Mouse (Mus musculus): ENCODE results near the gene Pcnt. TPM values are rescaled to one million over a fixed set of nuclear protein-coding genes. Genes with fewer than 3 reads are reported as not detected.

The Pcnt gene
- total RNA-seq, 2 experiments from 2014 or later = 68.0 to 78.4 TPM

GRCm38 (mm10) chr10:76448851-76449250 lies 6.3 kb upstream of the Pcnt start, which contains the start of gene 2610028H24Rik:
TSS of gene 2610028H24Rik (plus strand) at chr10:76449081.
- no peak for TF ChIP-seq CTCF (IDR thresholded peaks at IDR 0.05)
- intact Hi-C loops (cut with DNase I) = no loop called here
- no peak for DNase-seq
- Histone ChIP-seq H3K27ac (peak within 1 kb of the TSS; percentile 89), H3K4me3 (no peak within 1 kb of the TSS; the same call in 1 of the 2 replicates)

GRCm38 (mm10) chr10:76447406-76448229 lies 5.0 kb upstream of the Pcnt start:
- intact Hi-C loops (cut with DNase I) = no loop called here
- Histone ChIP-seq H3K4me3 (peak overlapping the region; percentile 5; the same call in 1 of the 2 replicates), H3K27ac (peak overlapping the region; percentile 89)
- peak; percentile 75 for DNase-seq
- TF ChIP-seq CTCF (IDR thresholded peaks at IDR 0.05) = no peak

GRCm38 (mm10) chr10:76445996-76446681 lies 3.6 kb upstream of the Pcnt start:
- TF ChIP-seq CTCF (IDR thresholded peaks at IDR 0.05) = no peak
- Histone ChIP-seq H3K27ac (peak overlapping the region; percentile 89), H3K4me3 (no peak overlapping the region)
- DNase-seq = no peak
- intact Hi-C loops (cut with DNase I) = no loop called here

GRCm38 (mm10) chr10:76440281-76440680 lies 2.3 kb downstream of the Pcnt start, which contains the start of gene AC141477.1:
TSS of gene AC141477.1 (minus strand) at chr10:76440444.
- no peak for TF ChIP-seq CTCF (IDR thresholded peaks at IDR 0.05)
- intact Hi-C loops (cut with DNase I) = no loop called here
- H3K4me3 ChIP-seq = no peak within 1 kb of the TSS
- no peak for DNase-seq
- H3K27ac ChIP-seq = no peak within 1 kb of the TSS

GRCm38 (mm10) chr10:76439107-76439890 lies 3.3 kb downstream of the Pcnt start:
- no peak for DNase-seq
- intact Hi-C loops (cut with DNase I) = no loop called here
- H3K4me3 ChIP-seq = no peak overlapping the region
- TF ChIP-seq CTCF (IDR thresholded peaks at IDR 0.05) = no peak
- no peak overlapping the region for H3K27ac ChIP-seq

- no peak for TF ChIP-seq CTCF (IDR thresholded peaks at IDR 0.05)
- DNase-seq = no peak
- Histone ChIP-seq H3K4me3 (no peak overlapping the region), H3K27ac (no peak overlapping the region)
- intact Hi-C loops (cut with DNase I) = no loop called here
These were observed 8.7 kb downstream of the Pcnt start for GRCm38 (mm10) chr10:76433925-76434324.

GRCm38 (mm10) chr10:76425674-76426073 lies 16.9 kb downstream of the Pcnt start:
- intact Hi-C loops (cut with DNase I) = no loop called here
- no peak for TF ChIP-seq CTCF (IDR thresholded peaks at IDR 0.05)
- Histone ChIP-seq H3K4me3 (no peak overlapping the region), H3K27ac (no peak overlapping the region)
- DNase-seq = no peak

GRCm38 (mm10) chr10:76416811-76417210 lies 25.8 kb downstream of the Pcnt start:
- peak overlapping the region; percentile 94 for H3K27ac ChIP-seq
- peak overlapping the region; percentile 74 for H3K4me3 ChIP-seq
- DNase-seq = peak; percentile 92
- intact Hi-C loops (cut with DNase I) = no loop called here
- TF ChIP-seq CTCF (IDR thresholded peaks at IDR 0.05) = no peak

GRCm38 (mm10) chr10:76408520-76408919 lies 34.1 kb downstream of the Pcnt start:
- intact Hi-C loops (cut with DNase I) = no loop called here
- no peak for DNase-seq
- TF ChIP-seq CTCF (IDR thresholded peaks at IDR 0.05) = no peak
- Histone ChIP-seq H3K27ac (no peak overlapping the region), H3K4me3 (no peak overlapping the region)

- peak; percentile 79 for DNase-seq
- peak overlapping the region; percentile 78 for H3K27ac ChIP-seq
- no peak overlapping the region for H3K4me3 ChIP-seq
- intact Hi-C loops (cut with DNase I) = no loop called here
- TF ChIP-seq CTCF (IDR thresholded peaks at IDR 0.05) = no peak
These were observed 50.0 kb downstream of the Pcnt start for GRCm38 (mm10) chr10:76392596-76392995.

GRCm38 (mm10) chr10:76391786-76392185 lies 50.8 kb downstream of the Pcnt start:
- no peak overlapping the region for H3K4me3 ChIP-seq
- TF ChIP-seq CTCF (IDR thresholded peaks at IDR 0.05) = peak; percentile 78

GRCm38 (mm10) chr10:76391166-76391565 lies 51.4 kb downstream of the Pcnt start:
- Histone ChIP-seq H3K27ac (peak overlapping the region; percentile 78), H3K4me3 (no peak overlapping the region)
- intact Hi-C loops (cut with DNase I) = no loop called here
- peak; percentile 57 for DNase-seq
- TF ChIP-seq CTCF (IDR thresholded peaks at IDR 0.05) = no peak

More at GRCm38 (mm10) chr10:76391786-76392185, 50.8 kb downstream of the Pcnt start:
- DNase-seq = peak; percentile 70
- peak overlapping the region; percentile 78 for H3K27ac ChIP-seq
- intact Hi-C loops (cut with DNase I) = no loop called here
